Mouse (Mus musculus) kidney, adult 2 months (tissue): ENCODE data around the gene Abcb10.

Experiments used
- CTCF ChIP-seq: fragments of 200-500 bp; conservative IDR thresholded peaks from 2 replicates; pipeline ENCODE4 v1.5.1; 2011; ENCODE audit warnings: low read depth, mild to moderate bottlenecking, control low read depth, low read length, moderate library complexity, mixed read lengths; ENCODE audit not compliant: insufficient read depth, insufficient read length
- POLR2A ChIP-seq: fragments of 200-500 bp; IDR thresholded peaks from one replicate; pipeline ENCODE4 v1.6.1; 2011; ENCODE audit warnings: low read depth, low read length, control low read depth

GRCm38 (mm10) chr8:123977499-123977898 is 5.4 kb downstream of the Abcb10 start:
- TF ChIP-seq CTCF (no peak), POLR2A (no peak)
